Mouse (Mus musculus): ENCODE results near the gene Gabrp. TPM values are rescaled to one million over a fixed set of nuclear protein-coding genes. Genes with fewer than 3 reads are reported as not detected.

Gabrp gene
- polyA plus RNA-seq, 1 experiment from 2014 or later: 0.05 TPM

GRCm38 (mm10) chr11:33512854-33513375 lies 65.8 kb downstream of the Gabrp start:
- ATAC-seq (replicated peaks): peak; percentile 93

GRCm38 (mm10) chr11:33509401-33509800 lies 69.4 kb downstream of the Gabrp start:
- no peak for ATAC-seq (replicated peaks)
- Histone ChIP-seq H3K4me3 (no peak overlapping the region), H3K9me3 (no peaks in the 10 kb centered on the region), H3K4me1 (peaks cover 11% of the 10 kb centered on the region; the same call in 1 of the 2 replicates), H3K9ac (no peak overlapping the region), H3K36me3 (replicated peaks) (no peaks in the 10 kb centered on the region), H3K27ac (no peak overlapping the region), H3K4me2 (no peak overlapping the region), H3K27me3 (replicated peaks) (no peaks in the 10 kb centered on the region)

More at GRCm38 (mm10) chr11:33512854-33513375, 65.8 kb downstream of the Gabrp start:
- WGBS: under 1% methylated on average over 43 of the region's 43 CpGs
- H3K4me3 ChIP-seq: peak overlapping the region; percentile 97
- peaks cover 11% of the 10 kb centered on the region; the same call in 1 of the 2 replicates for H3K4me1 ChIP-seq
- H3K27me3 ChIP-seq (replicated peaks): no peaks in the 10 kb centered on the region
- no peaks in the 10 kb centered on the region for H3K36me3 ChIP-seq (replicated peaks)
- peak overlapping the region; percentile 70 for H3K4me2 ChIP-seq
- no peaks in the 10 kb centered on the region for H3K9me3 ChIP-seq
- H3K27ac ChIP-seq: peak overlapping the region; percentile 91
- H3K9ac ChIP-seq: peak overlapping the region; percentile 90

Other genes starting within 250 kb of the Gabrp start
- gene Ranbp17, start 65.2 kb downstream of the Gabrp start, polyA plus RNA-seq (2015; fragmentation: Nextera tagmentation; extraction: Ambion mirVana): 6.3 and 6.7 TPM in 2 replicates
- not detected in 2 replicates for gene D130052B06Rik, start 20.3 kb upstream of the Gabrp start, polyA plus RNA-seq (2015; fragmentation: Nextera tagmentation; extraction: Ambion mirVana)